Mouse (Mus musculus): ENCODE data around the gene Mrpl17.

The Mrpl17 gene

GRCm38 (mm10) chr7:105784556-105784955 is 26.3 kb downstream of the Mrpl17 start:
- DNase-seq = no peak

- no peak for DNase-seq
These were observed 27.0 kb downstream of the Mrpl17 start for GRCm38 (mm10) chr7:105783861-105784260.

- DNase-seq = peak; percentile 39
These were observed 32.2 kb downstream of the Mrpl17 start for GRCm38 (mm10) chr7:105778553-105779265.

- peak; percentile 41 for DNase-seq
These were observed 32.9 kb downstream of the Mrpl17 start for GRCm38 (mm10) chr7:105777797-105778552.

GRCm38 (mm10) chr7:105777316-105777715 is 33.6 kb downstream of the Mrpl17 start:
- no peak for DNase-seq

GRCm38 (mm10) chr7:105776026-105776425 is 34.9 kb downstream of the Mrpl17 start:
- no peak for DNase-seq

GRCm38 (mm10) chr7:105774661-105775060 is 36.2 kb downstream of the Mrpl17 start:
- DNase-seq = peak; percentile 65

GRCm38 (mm10) chr7:105773041-105773440 is 37.9 kb downstream of the Mrpl17 start:
- peak; percentile 34 for DNase-seq

GRCm38 (mm10) chr7:105772331-105772730 is 38.6 kb downstream of the Mrpl17 start:
- DNase-seq = no peak

GRCm38 (mm10) chr7:105769959-105770358 is 40.9 kb downstream of the Mrpl17 start:
- DNase-seq = no peak

GRCm38 (mm10) chr7:105767729-105768165 is 43.2 kb downstream of the Mrpl17 start:
- DNase-seq = no peak

GRCm38 (mm10) chr7:105764331-105764730 is 46.6 kb downstream of the Mrpl17 start:
- no peak for DNase-seq

GRCm38 (mm10) chr7:105762517-105763270 is 48.2 kb downstream of the Mrpl17 start:
- DNase-seq = no peak

GRCm38 (mm10) chr7:105761813-105762484 is 49.0 kb downstream of the Mrpl17 start:
- DNase-seq = no peak

GRCm38 (mm10) chr7:105753281-105753680 is 57.6 kb downstream of the Mrpl17 start:
- no peak for DNase-seq

Data from retina, postnatal 1 day (tissue).